Mouse (Mus musculus) layer of hippocampus, adult 8-10 months (tissue): ENCODE measurements around the gene Smarcd2. TPM values are rescaled to one million over a fixed set of nuclear protein-coding genes. Genes with fewer than 3 reads are reported as not detected.
"Not testable (repeated sequence)": the region's sequence is repeated elsewhere in the genome, so short reads cannot be mapped to it uniquely, and the experiment has no call there.

ENCODE experiments used
- DNase-seq, 2 experiments: peaks; one replicate each; pipeline ENCODE4 v3.0.0; 2022; ENCODE audit warnings: low spot score in 2 of 2
- total RNA-seq, 4 experiments: library from RNA; stranded (reverse); gene quantifications; 2 replicates each; pipeline ENCODE4 v1.2.4; 2022

The Smarcd2 gene
- total RNA-seq, 4 experiments from 2014 or later, result 29.1 to 34.7 (median 31.2) TPM

DNA sequence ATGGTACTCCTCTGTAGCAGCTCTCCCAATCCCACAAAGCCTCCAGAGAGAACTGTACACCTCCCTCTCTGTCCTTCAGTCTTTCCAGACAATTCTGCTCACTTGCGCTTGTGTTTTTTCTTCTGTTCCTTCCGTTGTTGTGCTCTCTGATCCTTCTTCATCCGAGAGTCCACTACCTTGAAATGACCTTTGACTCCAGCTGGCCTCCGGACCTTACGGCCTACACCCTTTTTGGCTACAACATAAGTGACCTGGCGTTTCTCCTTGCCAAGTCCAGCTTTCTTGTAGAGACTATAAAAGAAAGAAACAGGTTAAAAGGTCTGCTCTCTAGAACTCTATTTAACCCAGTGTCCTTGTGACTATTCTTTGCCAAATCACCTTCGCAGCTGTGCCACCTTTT, 23.4 kb downstream of the Smarcd2 start:
- DNase-seq, result no peak

DNA sequence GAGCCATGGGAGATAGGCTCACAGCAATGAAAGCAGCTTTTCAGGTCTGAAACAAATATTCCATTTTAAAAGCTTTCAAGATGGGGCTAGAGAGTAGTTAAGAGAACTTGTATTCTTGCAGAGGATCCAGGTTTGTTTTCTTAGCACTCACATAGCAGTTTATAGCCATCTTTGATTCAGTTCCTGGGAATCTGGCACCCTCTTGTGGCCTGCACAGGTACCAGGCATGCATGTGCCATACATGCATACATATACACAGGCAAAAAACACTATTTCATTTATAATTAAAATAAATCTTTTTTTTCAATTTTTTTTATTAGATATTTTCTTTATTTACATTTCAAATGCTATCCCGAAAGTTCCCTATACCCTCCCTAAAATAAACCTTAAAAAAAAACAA, 25.9 kb downstream of the Smarcd2 start:
- no peak for DNase-seq

DNA sequence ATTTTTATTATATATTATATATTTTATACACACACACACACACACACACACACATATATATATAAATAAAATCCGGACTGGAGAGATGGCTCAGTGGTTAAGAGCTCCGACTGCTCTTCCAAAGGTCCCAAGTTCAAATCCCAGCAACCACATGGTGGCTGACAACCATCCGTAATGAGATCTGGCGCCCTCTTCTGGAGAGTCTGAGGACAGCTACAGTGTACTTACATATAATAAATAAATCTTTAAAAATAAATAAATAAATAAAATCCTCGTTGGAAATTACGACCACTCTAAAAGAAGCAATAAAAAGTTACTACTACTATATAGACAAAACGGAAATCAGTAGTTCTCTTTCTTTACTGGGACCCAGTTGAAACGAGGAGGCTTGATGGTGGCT, 38.8 kb downstream of the Smarcd2 start:
- not testable (repeated sequence) for DNase-seq

DNA sequence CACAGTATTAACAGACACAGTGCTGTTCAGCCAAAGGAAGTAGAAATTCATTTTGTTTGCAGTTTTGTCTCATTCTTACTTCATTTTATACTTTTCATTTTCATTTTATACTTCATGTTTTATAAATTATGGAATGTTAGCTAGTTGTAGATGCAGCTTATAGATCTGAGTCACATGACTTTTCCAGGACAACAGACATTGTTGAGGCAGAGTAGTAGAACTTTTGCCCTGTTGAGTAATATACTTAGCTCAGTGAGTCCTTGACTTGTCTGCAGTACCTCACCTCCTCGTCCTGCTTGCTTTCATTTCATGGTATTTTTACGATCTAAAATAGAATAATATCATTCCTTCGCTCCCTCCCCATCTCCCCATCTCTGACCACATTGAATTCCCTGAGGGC, 52.2 kb downstream of the Smarcd2 start:
- no peak for DNase-seq

DNA sequence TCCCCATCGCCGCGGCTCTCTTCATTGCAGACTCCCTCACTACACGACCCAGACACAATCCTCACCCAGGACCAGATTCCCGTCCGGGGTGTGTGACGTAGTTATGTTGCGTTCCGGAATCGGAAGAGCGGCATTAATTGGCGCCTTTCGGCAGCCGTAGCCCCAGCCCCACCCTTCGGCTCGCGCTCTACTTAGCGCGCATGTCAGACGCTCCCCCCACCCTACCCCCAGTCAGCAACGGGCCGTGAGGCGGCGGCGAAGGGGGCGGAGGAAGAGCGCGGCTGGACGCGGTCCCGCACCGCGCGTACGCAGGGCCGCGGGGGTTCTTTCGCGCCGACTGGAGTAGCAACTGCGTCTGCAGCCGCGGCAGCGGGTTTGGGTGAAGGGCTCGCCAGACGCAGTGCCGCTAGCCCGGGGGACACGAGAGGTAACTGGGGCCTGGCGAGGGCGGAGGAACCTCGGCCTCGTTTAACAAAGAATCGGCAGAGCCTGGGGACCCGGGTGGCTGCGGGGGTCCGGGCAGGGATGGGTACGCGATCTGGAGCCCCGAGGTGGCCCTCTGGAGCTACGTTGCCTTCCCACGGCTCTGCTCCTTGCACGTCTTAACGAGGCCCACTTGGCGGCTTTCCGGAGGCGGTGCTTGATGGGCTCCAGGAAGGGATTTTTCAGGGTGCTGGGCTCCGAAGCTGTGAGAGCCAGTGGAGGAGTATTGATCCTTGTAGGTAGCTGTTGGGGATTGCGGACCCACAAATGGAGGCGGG, 55.9 kb downstream of the Smarcd2 start, which contains the start of gene Ddx42:
Gene Ddx42 (plus strand): TSS at position 197 of the 761 bp plus-strand sequence.
- peak; percentile 92 for DNase-seq

DNA sequence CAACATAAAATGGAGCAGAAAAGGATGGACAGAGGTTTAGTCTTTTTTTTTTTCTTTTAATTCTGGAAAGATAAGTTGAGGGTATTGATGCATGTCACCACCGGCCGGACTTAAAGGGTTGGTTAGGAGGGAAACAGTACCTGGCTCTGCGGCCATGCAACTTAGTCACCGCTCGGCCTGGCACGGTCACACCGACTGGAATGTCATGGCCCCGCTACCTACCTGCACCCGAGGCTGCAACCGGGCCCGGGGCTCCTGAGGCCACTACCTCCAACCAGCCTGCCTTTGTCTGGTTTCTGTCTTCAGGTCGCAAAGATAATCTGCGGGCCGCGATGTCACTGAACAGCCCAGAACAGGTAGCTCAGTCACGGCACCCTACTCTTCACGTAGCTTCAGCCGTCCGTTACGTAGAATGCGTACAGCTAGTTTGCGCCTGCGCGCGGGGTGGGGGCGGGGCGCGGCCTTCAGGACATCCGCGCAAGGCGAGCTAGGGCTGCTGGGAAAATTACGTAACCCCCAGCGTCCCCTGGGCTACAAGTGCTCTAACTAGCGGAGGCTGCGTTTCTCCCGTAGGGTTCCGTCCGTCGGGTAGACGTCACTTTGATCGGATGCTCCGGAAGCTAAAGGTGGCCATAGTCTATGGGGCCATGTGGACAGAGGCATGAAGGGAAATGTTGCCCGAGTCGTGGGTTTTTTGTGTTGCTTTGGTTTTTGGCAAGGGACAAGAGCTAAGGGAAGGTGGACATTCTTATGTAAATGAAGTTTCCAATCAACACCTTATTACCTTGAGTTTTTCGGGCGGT, 56.6 kb downstream of the Smarcd2 start, which contains the start of gene Ccdc47:
Gene Ccdc47 (minus strand): TSS at position 418 of the 803 bp plus-strand sequence.
- DNase-seq, result peak; percentile 98 to 99

DNA sequence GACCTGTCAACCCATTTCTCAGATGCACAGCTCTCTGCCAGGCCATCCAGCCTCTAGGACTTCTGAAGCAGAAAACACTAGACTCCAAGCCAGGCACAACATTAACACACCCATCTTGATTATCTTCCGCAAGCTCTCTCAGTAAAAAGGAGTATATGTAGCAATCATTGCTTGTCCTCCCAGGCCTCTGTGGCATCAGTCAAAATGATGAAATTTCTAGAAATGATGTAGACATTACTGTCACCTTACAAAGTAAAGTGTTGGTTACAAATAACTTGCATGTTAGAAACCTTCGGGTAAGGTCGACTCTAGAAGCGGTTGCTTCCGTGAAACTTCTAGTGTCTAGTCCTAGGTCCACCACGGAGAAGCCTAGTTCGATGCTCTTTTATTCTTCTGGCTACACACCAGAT, 57.3 kb downstream of the Smarcd2 start:
- no peak for DNase-seq

DNA sequence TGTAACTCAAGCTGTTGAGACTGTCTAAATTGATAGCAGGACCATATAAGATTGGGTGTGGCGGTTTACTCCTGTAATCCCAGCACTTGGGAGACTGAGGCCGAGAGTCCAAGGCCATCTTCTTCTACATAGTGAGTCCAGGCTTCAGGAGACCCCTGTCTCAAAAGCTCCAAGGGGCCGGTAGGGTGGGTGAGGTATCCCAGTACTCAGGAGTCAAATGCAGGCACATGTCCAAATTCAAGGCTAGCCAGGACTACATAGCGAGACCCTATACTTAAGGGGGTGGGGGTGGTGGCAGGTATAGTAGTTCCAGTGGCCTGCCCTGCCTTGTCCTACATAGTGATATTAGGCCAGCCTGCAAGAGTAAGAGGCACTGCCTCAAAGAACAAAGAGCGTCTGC, 57.9 kb downstream of the Smarcd2 start:
- DNase-seq, result no peak

Other genes with a start within 250 kb of the Smarcd2 start
- gene Dcaf7, start 236.1 kb downstream of the Smarcd2 start, total RNA-seq, result 100 to 1,000 TPM; 121 to 133 (median 126) TPM
- 10 to 100 TPM; 15.5 to 23.3 (median 18.7) TPM for gene Taco1, start 206.9 kb downstream of the Smarcd2 start, total RNA-seq
- gene Map3k3, start 188.4 kb downstream of the Smarcd2 start, total RNA-seq, result 10 to 100 TPM; 30.2 to 37.4 (median 35.1) TPM
- 1 to 10 TPM in 1 of 4 experiments, not detected in 3; 1.4 TPM for gene Gm10840, start 112.1 kb downstream of the Smarcd2 start, total RNA-seq
- 100 to 1,000 TPM; 111 to 131 (median 122) TPM for gene Limd2, start 112.1 kb downstream of the Smarcd2 start, total RNA-seq
- 10 to 100 TPM; 29.2 to 33.2 (median 31.0) TPM for gene Strada, start 70.8 kb downstream of the Smarcd2 start, total RNA-seq
- gene Ccdc47, start 56.6 kb downstream of the Smarcd2 start, total RNA-seq, result 10 to 100 TPM; 82.3 to 98.3 (median 92.6) TPM
- 10 to 100 TPM; 65.3 to 71.1 (median 69.4) TPM for gene Ddx42, start 56.0 kb downstream of the Smarcd2 start, total RNA-seq
- gene Ftsj3, start 16.9 kb downstream of the Smarcd2 start, total RNA-seq, result 10 to 100 TPM; 28.9 to 33.3 (median 32.4) TPM
- 100 to 1,000 TPM; 164 to 180 (median 176) TPM for gene Psmc5, start 16.8 kb downstream of the Smarcd2 start, total RNA-seq
- under 1 TPM in 2 of 4 experiments, not detected in 2; 0.16 to 0.20 TPM for gene Tcam1, start 3.7 kb upstream of the Smarcd2 start, total RNA-seq
- gene Gh, start 28.9 kb upstream of the Smarcd2 start, total RNA-seq, result 1 to 10 TPM in 1 of 4 experiments, under 1 TPM in 1, not detected in 2; 0.57 to 1.7 TPM
- gene Cd79b, start 41.8 kb upstream of the Smarcd2 start, total RNA-seq, result under 1 TPM in 1 of 4 experiments, not detected in 3; 0.39 TPM
- under 1 TPM in 2 of 4 experiments, not detected in 2; 0.07 TPM for gene Scn4a, start 80.3 kb upstream of the Smarcd2 start, total RNA-seq
- under 1 TPM in 1 of 4 experiments, not detected in 3; 0.41 TPM for gene Prr29, start 92.5 kb upstream of the Smarcd2 start, total RNA-seq
- gene Icam2, start 115.1 kb upstream of the Smarcd2 start, total RNA-seq, result 1 to 10 TPM; 1.7 to 3.4 (median 2.4) TPM
- gene Ern1, start 214.9 kb upstream of the Smarcd2 start, total RNA-seq, result 10 to 100 TPM; 10.4 to 12.4 (median 11.4) TPM